Mouse (Mus musculus) embryonic facial prominence, embryonic 11.5 days (tissue): ENCODE measurements around the gene Dnah1. TPM values are rescaled to one million over a fixed set of nuclear protein-coding genes. Genes with fewer than 3 reads are reported as not detected.
A peak's percentile ranks its signal among the peaks of the same experiment; 100 is the strongest.

Experiments
- ATAC-seq: fragments of 200-750 bp; cut with Nextera tagmentation; replicated peaks from 2 replicates; pipeline ENCODE4 v1.8.0; 2017; ENCODE audit warnings: low read depth; ENCODE audit not compliant: insufficient number of reproducible peaks, low FRiP score, low TSS enrichment
- DNase-seq: peaks from one replicate; pipeline ENCODE4 v3.0.0-alpha.2; 2015; ENCODE audit warnings: low spot score
- H3K27ac ChIP-seq: fragments of 300-500 bp; sonication (generic); replicated peaks from 2 replicates; pipeline ENCODE4 v1.5.1; 2014; ENCODE audit warnings: mild to moderate bottlenecking, low read depth, low read length, control low read depth
- H3K27me3 ChIP-seq: fragments of 300-500 bp; sonication (generic); 2 replicates; pipeline ENCODE4 v1.6.1; 2014; ENCODE audit warnings: mild to moderate bottlenecking, low read length, moderate library complexity, mixed read lengths; ENCODE audit not compliant: control insufficient read depth, insufficient read depth
- H3K36me3 ChIP-seq: fragments of 300-500 bp; sonication (generic); replicated peaks from 2 replicates; pipeline ENCODE4 v1.6.1; 2014; ENCODE audit warnings: low read depth, mild to moderate bottlenecking, low read length, moderate library complexity, mixed read lengths; ENCODE audit not compliant: control insufficient read depth, insufficient read depth
- H3K4me1 ChIP-seq: fragments of 300-500 bp; sonication (generic); 2 replicates; pipeline ENCODE4 v1.6.1; 2014; ENCODE audit warnings: low read length, mixed read lengths; ENCODE audit not compliant: control insufficient read depth, insufficient read depth
- H3K4me2 ChIP-seq: fragments of 300-500 bp; sonication (generic); 2 replicates; pipeline ENCODE4 v1.6.1; 2014; ENCODE audit warnings: low read depth, mild to moderate bottlenecking, control low read depth, low read length, moderate library complexity
- H3K4me3 ChIP-seq: fragments of 300-500 bp; sonication (generic); 2 replicates; pipeline ENCODE4 v1.5.1; 2014; ENCODE audit warnings: low read depth, low read length, control low read depth
- H3K9ac ChIP-seq: fragments of 300-500 bp; sonication (generic); replicated peaks from 2 replicates; pipeline ENCODE4 v1.6.1; 2014; ENCODE audit warnings: mild to moderate bottlenecking, control low read depth, low read length
- H3K9me3 ChIP-seq: fragments of 300-500 bp; sonication (generic); replicated peaks from 2 replicates; pipeline ENCODE4 v1.6.1; 2016; ENCODE audit warnings: mild to moderate bottlenecking, low read length, inconsistent platforms, mixed read lengths; ENCODE audit not compliant: control insufficient read depth
- WGBS: fragments of 180-500 bp; shearing (Covaris S2); extraction: QIAGEN DNeasy Blood & Tissue Kit; methylation state at CpG from one replicate; pipeline ENCODE4 v1.1.7; 2014; 5-methylcytosine and 5-hydroxymethylcytosine counted together
- polyA plus RNA-seq: library from polyadenylated mRNA; unstranded; fragments of >200 nt; fragmentation: Nextera tagmentation; extraction: Ambion mirVana; gene quantifications from 2 replicates; pipeline ENCODE4 v1.2.1, GENCODE M21; 2014

The Dnah1 gene
- polyA plus RNA-seq, 1 experiment from 2014 or later: 7.3 TPM

- no peak overlapping the region for H3K27ac ChIP-seq
- H3K36me3 ChIP-seq: no peaks in the 10 kb centered on the region
- ATAC-seq: no peak
- no peaks in the 10 kb centered on the region for H3K27me3 ChIP-seq
- no peak for DNase-seq
- H3K4me1 ChIP-seq: no peaks in the 10 kb centered on the region
- H3K4me3 ChIP-seq: no peak overlapping the region
- no peaks in the 10 kb centered on the region for H3K9me3 ChIP-seq
- no peak overlapping the region for H3K4me2 ChIP-seq
- no peak overlapping the region for H3K9ac ChIP-seq
Measured at GRCm38 (mm10) chr14:31337947-31338346, 14.3 kb upstream of the Dnah1 start.

- Histone ChIP-seq H3K9me3 (no peaks in the 10 kb centered on the region), H3K27ac (no peak overlapping the region), H3K36me3 (no peaks in the 10 kb centered on the region), H3K4me2 (peak overlapping the region; percentile 57), H3K4me1 (no peaks in the 10 kb centered on the region), H3K27me3 (no peaks in the 10 kb centered on the region), H3K9ac (peak overlapping the region; percentile 86), H3K4me3 (peak overlapping the region; percentile 79)
- WGBS: 52% methylated on average over 7 of the region's 7 CpGs
- DNase-seq (no peak), ATAC-seq (no peak)
Measured at GRCm38 (mm10) chr14:31337406-31337805, 13.7 kb upstream of the Dnah1 start.

DNA sequence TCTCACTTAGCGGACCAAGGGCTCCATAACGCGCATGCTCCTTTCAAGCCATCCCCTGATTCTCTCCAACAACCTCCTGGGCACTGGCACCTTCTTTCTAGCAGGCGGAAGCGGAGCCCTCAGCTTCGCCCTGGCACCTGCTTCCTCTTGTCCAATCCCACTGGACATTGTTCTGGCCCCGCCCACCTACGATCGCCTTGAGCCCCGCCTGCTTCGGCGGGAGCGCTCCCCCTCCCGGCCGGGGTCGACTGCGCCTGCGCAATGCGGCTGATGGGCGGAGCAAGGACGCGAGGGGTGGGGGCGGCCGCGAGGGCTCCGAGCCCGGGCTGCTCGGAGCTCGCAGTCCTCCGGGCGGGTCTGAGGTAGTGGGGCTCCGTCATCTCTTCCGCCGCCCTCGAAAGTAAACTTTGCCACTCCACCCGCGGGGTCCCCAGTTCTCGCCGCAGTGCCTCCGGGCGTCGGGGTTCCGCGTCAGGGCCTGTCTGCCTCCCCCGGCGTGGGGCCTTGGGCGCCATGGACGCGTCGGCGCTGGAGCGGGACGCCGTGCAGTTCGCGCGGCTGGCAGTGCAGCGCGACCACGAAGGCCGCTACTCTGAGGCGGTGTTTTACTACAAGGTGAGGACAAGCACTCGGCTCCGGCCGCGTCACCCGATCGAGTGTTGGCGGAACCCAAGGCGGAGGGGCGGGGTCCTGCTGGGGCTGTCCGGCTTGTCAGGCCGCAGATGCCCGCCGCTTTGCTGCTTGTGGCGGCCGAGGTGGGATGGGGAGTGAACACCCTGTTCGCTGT, 12.9 kb upstream of the Dnah1 start, which contains the start of gene Capn7:
TSS of gene Capn7 (plus strand) at position 270 of the 787 bp plus-strand sequence.
- no peaks in the 10 kb centered on the region for H3K27me3 ChIP-seq
- peak within 1 kb of the TSS; percentile 57 for H3K4me2 ChIP-seq
- peak within 1 kb of the TSS; percentile 86 for H3K9ac ChIP-seq
- WGBS: under 1% methylated on average over 78 of the region's 78 CpGs
- peak; percentile 99 for DNase-seq
- no peaks in the 10 kb centered on the region for H3K4me1 ChIP-seq
- ATAC-seq: peak; percentile 94
- no peaks in the 10 kb centered on the region for H3K9me3 ChIP-seq
- H3K36me3 ChIP-seq: no peaks in the 10 kb centered on the region
- H3K27ac ChIP-seq: peak within 1 kb of the TSS; percentile 80
- peak within 1 kb of the TSS; percentile 79 for H3K4me3 ChIP-seq

GRCm38 (mm10) chr14:31335765-31336164, 12.1 kb upstream of the Dnah1 start:
- DNase-seq: no peak
- H3K4me3 ChIP-seq: peak overlapping the region; percentile 79
- no peaks in the 10 kb centered on the region for H3K4me1 ChIP-seq
- H3K27ac ChIP-seq: no peak overlapping the region
- H3K9ac ChIP-seq: no peak overlapping the region
- H3K27me3 ChIP-seq: no peaks in the 10 kb centered on the region
- 61% methylated on average over 3 of the region's 3 CpGs for WGBS
- H3K9me3 ChIP-seq: no peaks in the 10 kb centered on the region
- ATAC-seq: no peak
- no peak overlapping the region; the same call in 1 of the 2 replicates for H3K4me2 ChIP-seq
- H3K36me3 ChIP-seq: no peaks in the 10 kb centered on the region

GRCm38 (mm10) chr14:31330957-31331356, 7.3 kb upstream of the Dnah1 start:
- Histone ChIP-seq H3K9ac (no peak overlapping the region), H3K36me3 (no peaks in the 10 kb centered on the region), H3K9me3 (no peaks in the 10 kb centered on the region), H3K4me1 (no peaks in the 10 kb centered on the region), H3K4me3 (no peak overlapping the region), H3K27me3 (no peaks in the 10 kb centered on the region), H3K4me2 (no peak overlapping the region), H3K27ac (no peak overlapping the region)
- DNase-seq: no peak
- ATAC-seq: no peak
- WGBS: 76% methylated on average over 4 of the region's 4 CpGs

DNA sequence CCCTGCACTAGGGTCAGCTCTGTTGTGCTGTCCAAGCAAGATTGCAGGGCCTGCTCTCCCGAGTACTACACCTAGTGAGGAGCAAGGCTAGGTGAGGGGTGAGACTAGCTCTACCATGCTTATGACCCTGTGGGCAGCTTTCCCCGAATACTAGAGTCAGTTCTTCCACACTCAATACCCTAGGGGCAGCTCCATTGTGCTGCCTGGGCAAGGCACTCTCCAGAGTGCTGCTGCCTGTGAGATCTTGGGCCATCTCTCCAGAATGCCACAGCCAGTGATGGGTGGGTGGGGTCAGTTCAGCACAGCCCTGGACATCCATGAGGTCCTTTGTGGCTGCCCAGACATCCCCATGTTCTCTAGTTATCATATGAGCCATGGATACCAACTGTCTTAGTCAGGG, 6.0 kb upstream of the Dnah1 start:
- H3K27me3 ChIP-seq: no peaks in the 10 kb centered on the region
- no peak overlapping the region for H3K4me3 ChIP-seq
- DNase-seq: no peak
- no peaks in the 10 kb centered on the region for H3K9me3 ChIP-seq
- ATAC-seq: no peak
- no peaks in the 10 kb centered on the region for H3K36me3 ChIP-seq
- 37% methylated on average over 2 of the region's 2 CpGs for WGBS
- H3K4me2 ChIP-seq: no peak overlapping the region
- H3K27ac ChIP-seq: no peak overlapping the region
- no peaks in the 10 kb centered on the region for H3K4me1 ChIP-seq
- H3K9ac ChIP-seq: no peak overlapping the region

DNA sequence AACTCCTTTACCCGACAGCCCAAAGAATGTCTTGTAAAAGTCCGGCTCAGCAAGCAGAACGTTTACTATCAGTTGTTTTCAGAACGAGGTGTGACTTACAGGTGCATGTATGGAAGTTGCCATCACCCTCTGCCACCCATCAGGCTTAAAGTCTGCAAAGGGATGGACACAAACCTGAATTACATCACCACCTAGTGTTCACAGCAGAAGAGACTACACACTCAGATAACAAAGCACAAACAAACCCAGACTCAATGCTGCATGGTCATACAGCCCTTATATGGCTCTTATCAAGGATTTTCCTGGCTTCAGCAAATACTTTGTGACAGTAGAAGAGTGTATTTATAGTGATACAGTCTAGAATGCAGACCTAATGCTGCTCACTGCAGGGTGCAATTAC, 4.0 kb upstream of the Dnah1 start:
- WGBS: 81% methylated on average over 4 of the region's 4 CpGs
- H3K9me3 ChIP-seq: no peaks in the 10 kb centered on the region
- DNase-seq (no peak), ATAC-seq (no peak)
- H3K4me3 ChIP-seq: no peak overlapping the region
- no peaks in the 10 kb centered on the region for H3K36me3 ChIP-seq
- H3K27me3 ChIP-seq: no peaks in the 10 kb centered on the region
- no peaks in the 10 kb centered on the region for H3K4me1 ChIP-seq
- no peak overlapping the region for H3K27ac ChIP-seq
- no peak overlapping the region for H3K4me2 ChIP-seq
- no peak overlapping the region for H3K9ac ChIP-seq

- no peak overlapping the region for H3K9ac ChIP-seq
Measured at GRCm38 (mm10) chr14:31327196-31327595, 3.5 kb upstream of the Dnah1 start.

More at GRCm38 (mm10) chr14:31327196-31327595, 3.5 kb upstream of the Dnah1 start:
- Histone ChIP-seq H3K4me1 (no peaks in the 10 kb centered on the region), H3K36me3 (no peaks in the 10 kb centered on the region), H3K27ac (no peak overlapping the region), H3K27me3 (no peaks in the 10 kb centered on the region), H3K9me3 (no peaks in the 10 kb centered on the region), H3K4me2 (no peak overlapping the region), H3K4me3 (no peak overlapping the region)
- DNase-seq: no peak
- WGBS: 92% methylated on average over 1 of the region's 1 CpGs
- ATAC-seq: no peak
